Mouse (Mus musculus) forebrain, postnatal 0 days (tissue): ENCODE measurements around the gene Sema3a. TPM values are rescaled to one million over a fixed set of nuclear protein-coding genes. Genes with fewer than 3 reads are reported as not detected.

Experiments used
- ATAC-seq: fragments of 200-750 bp; cut with Nextera tagmentation; 2 replicates; pipeline ENCODE4 v1.8.0; 2017; ENCODE audit warnings: mild to moderate bottlenecking, moderate library complexity
- DNase-seq: peaks from one replicate; pipeline ENCODE4 v3.0.0-alpha.2; 2015
- H3K27ac ChIP-seq: fragments of 300-500 bp; sonication (generic); 2 replicates; pipeline ENCODE4 v1.5.1; 2014; ENCODE audit warnings: low read depth, mild to moderate bottlenecking, antibody characterized with exemption, low read length, moderate library complexity, mixed read lengths
- H3K27me3 ChIP-seq: fragments of 300-500 bp; sonication (generic); 2 replicates; pipeline ENCODE4 v1.6.1; 2014; ENCODE audit warnings: mild to moderate bottlenecking, low read length, mixed read lengths; ENCODE audit not compliant: insufficient read depth
- H3K36me3 ChIP-seq: fragments of 300-500 bp; sonication (generic); 2 replicates; pipeline ENCODE4 v1.6.1; 2014; ENCODE audit warnings: mild to moderate bottlenecking, moderate library complexity; ENCODE audit not compliant: insufficient read depth
- H3K4me1 ChIP-seq: fragments of 300-500 bp; sonication (generic); 2 replicates; pipeline ENCODE4 v1.6.1; 2014; ENCODE audit warnings: antibody characterized with exemption; ENCODE audit not compliant: insufficient read depth
- H3K4me2 ChIP-seq: fragments of 300-500 bp; sonication (generic); 2 replicates; pipeline ENCODE4 v1.6.1; 2014; ENCODE audit warnings: low read depth, mild to moderate bottlenecking, moderate library complexity
- H3K4me3 ChIP-seq: fragments of 300-500 bp; sonication (generic); 2 replicates; pipeline ENCODE4 v1.5.1; 2014; ENCODE audit warnings: low read depth, low read length, mixed read lengths
- H3K9ac ChIP-seq: fragments of 300-500 bp; sonication (generic); 2 replicates; pipeline ENCODE4 v1.6.1; 2014; ENCODE audit warnings: mild to moderate bottlenecking
- H3K9me3 ChIP-seq: fragments of 300-500 bp; sonication (generic); 2 replicates; pipeline ENCODE4 v1.6.1; 2016; ENCODE audit warnings: low read length
- CTCF ChIP-seq: sonication (generic); IDR thresholded peaks from 2 replicates; pipeline ENCODE4 v1.5.1; 2016; ENCODE audit warnings: antibody characterized with exemption, control low read depth, low read depth
- WGBS: fragments of 180-500 bp; shearing (Covaris S2); extraction: QIAGEN DNeasy Blood & Tissue Kit; methylation state at CpG from one replicate; pipeline ENCODE4 v1.1.7; 2014; 5-methylcytosine and 5-hydroxymethylcytosine counted together
- polyA plus RNA-seq: library from polyadenylated mRNA; unstranded; fragments of >200 nt; fragmentation: Nextera tagmentation; extraction: Ambion mirVana; gene quantifications from 2 replicates; pipeline ENCODE4 v1.2.1, GENCODE M21; 2015
- total RNA-seq: library from RNA; depleted of rRNA; stranded (reverse); fragments of >200 nt; gene quantifications from 2 replicates; pipeline ENCODE4 v1.2.3, GENCODE M21; 2014

The Sema3a gene
- total and polyA plus RNA-seq, 2 experiments from 2014 or later: 12.5 to 32.8 TPM

DNA sequence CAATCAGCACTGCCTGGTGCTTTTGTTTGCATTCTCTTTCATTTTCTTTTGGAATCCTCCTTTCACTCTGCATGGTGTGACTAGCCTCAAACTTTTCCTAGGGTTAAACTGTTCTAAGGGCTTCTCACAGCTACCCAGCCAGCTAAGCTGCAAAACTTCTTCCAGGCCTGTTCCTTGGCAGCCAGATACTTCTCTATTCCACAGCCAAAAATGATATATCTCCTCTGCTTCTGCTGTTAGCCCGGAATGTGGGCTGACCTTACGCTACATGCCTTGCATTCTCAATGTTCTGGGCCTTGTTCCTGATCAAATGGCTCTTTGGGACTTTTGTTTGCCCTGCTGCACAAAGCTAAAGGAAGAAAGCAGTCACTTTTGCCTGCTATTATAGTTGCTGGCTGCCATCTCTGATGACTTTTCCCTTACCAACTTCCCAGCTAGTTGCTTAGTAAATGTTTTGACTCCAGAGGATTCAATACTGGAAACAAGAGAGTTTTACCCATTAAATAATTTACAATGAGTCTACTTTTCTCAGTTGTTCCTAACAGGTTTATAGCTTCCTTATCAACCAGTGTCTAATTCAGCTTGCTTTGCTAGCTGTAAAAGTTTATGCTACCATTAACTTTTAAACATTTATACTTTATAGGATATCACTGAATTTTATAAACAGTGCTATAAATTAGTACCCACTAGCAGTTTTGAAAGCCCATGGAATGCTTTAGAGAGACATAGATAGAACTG lies 422.4 kb downstream of the Sema3a start:
- Histone ChIP-seq H3K27ac (no peak overlapping the region), H3K27me3 (no peaks in the 10 kb centered on the region), H3K4me1 (no peaks in the 10 kb centered on the region), H3K9ac (no peak overlapping the region), H3K36me3 (no peaks in the 10 kb centered on the region), H3K4me2 (no peak overlapping the region), H3K9me3 (no peaks in the 10 kb centered on the region), H3K4me3 (no peak overlapping the region)
- no peak for TF ChIP-seq CTCF
- no peak for DNase-seq
- ATAC-seq: no peak
- WGBS: 19% methylated on average over 2 of the region's 2 CpGs

DNA sequence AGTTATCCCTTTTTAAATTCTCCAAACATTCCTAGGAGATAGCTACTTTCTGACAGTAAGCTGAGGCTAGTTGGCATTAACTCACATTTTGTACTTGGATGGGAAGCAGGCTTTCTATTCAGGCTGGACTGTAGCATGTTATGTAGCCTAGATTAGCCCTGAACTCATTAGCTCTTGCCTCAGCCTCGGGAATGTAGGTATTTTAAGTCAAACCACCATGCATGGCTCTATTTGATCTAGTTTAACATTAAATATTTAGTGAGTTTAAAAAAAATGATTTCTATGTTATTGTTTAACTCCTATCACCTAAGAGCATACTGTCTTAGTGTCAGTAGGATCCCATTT lies 423.0 kb downstream of the Sema3a start:
- TF ChIP-seq CTCF: no peak
- Histone ChIP-seq H3K4me1 (no peaks in the 10 kb centered on the region), H3K4me3 (no peak overlapping the region), H3K27me3 (no peaks in the 10 kb centered on the region), H3K9ac (no peak overlapping the region), H3K27ac (no peak overlapping the region), H3K4me2 (no peak overlapping the region), H3K36me3 (no peaks in the 10 kb centered on the region), H3K9me3 (no peaks in the 10 kb centered on the region)
- DNase-seq (no peak), ATAC-seq (no peak)
- 31% methylated on average over 1 of the region's 1 CpGs for whole genome bisulfite sequencing

DNA sequence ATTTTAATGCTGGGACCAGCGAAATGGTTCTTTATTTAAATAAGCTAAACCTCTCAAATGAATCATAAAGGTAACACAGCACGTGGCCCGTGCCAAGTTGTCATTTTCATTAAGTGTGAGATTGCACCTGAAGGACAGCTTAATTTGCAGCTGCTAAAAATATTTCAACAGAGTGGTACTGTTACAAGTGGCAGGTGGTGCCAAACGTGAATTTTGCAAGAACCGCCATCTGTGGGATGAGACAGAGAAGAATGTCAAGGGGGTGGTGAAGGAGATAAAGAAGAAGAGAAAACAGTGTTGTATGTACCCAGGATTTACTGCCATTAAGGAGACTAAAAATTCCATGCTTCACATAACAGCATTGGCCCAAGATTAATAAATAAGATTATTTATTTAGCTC lies 423.9 kb downstream of the Sema3a start:
- Histone ChIP-seq H3K27me3 (no peaks in the 10 kb centered on the region), H3K4me1 (no peaks in the 10 kb centered on the region), H3K9me3 (no peaks in the 10 kb centered on the region), H3K27ac (no peak overlapping the region), H3K9ac (no peak overlapping the region), H3K4me3 (no peak overlapping the region), H3K4me2 (no peak overlapping the region), H3K36me3 (no peaks in the 10 kb centered on the region)
- WGBS: 68% methylated on average over 5 of the region's 5 CpGs
- ATAC-seq: no peak
- no peak for DNase-seq
- no peak for TF ChIP-seq CTCF

DNA sequence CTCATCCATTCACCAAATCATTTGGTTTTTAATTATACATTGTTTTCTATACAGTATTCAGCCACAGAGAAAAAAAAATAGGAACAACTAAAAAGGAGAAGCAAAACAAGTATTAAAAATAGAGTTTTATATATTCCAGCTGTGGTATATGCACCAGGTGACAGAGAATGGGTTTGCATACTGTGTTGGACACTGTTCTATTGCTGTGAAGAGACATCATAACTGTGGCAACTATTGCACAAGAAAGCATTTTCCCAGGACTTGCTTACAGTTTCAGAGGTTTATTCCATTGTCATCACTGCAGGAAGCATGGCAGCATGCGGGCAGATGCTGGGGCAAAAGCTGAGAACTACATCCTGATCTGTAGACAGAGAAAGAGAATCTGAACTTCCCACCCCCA lies 425.7 kb downstream of the Sema3a start:
- H3K4me3 ChIP-seq: no peak overlapping the region
- ATAC-seq (no peak), DNase-seq (no peak)
- H3K36me3 ChIP-seq: no peaks in the 10 kb centered on the region
- H3K4me2 ChIP-seq: no peak overlapping the region
- no peak for TF ChIP-seq CTCF
- no peaks in the 10 kb centered on the region for H3K4me1 ChIP-seq
- no peak overlapping the region for H3K27ac ChIP-seq
- H3K9ac ChIP-seq: no peak overlapping the region
- H3K27me3 ChIP-seq: no peaks in the 10 kb centered on the region
- WGBS: 77% methylated on average over 1 of the region's 1 CpGs
- no peaks in the 10 kb centered on the region for H3K9me3 ChIP-seq

DNA sequence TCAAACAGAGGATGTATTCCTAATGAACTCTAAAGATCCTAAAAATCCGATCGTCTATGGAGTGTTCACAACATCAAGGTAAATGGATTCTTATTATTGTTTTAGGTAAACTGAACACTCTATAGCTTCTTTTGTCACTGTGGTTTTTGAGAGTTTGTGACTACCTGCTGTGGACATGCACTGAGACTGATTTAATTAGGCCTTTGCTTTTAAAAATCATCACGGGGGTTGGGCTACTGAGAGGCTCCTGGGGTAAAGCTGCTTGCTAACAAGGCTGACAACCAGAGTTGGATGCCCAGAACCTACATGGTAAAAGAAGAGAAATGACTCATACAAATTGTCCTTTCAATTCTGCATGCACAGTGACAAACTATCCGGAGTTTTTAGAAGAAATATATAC lies 432.0 kb downstream of the Sema3a start:
- DNase-seq (no peak), ATAC-seq (no peak)
- TF ChIP-seq CTCF: no peak
- Histone ChIP-seq H3K27me3 (no peaks in the 10 kb centered on the region), H3K4me1 (no peaks in the 10 kb centered on the region), H3K36me3 (no peaks in the 10 kb centered on the region), H3K4me2 (no peak overlapping the region), H3K9me3 (no peaks in the 10 kb centered on the region), H3K4me3 (no peak overlapping the region), H3K27ac (no peak overlapping the region), H3K9ac (no peak overlapping the region)
- 20% methylated on average over 4 of the region's 4 CpGs for WGBS

DNA sequence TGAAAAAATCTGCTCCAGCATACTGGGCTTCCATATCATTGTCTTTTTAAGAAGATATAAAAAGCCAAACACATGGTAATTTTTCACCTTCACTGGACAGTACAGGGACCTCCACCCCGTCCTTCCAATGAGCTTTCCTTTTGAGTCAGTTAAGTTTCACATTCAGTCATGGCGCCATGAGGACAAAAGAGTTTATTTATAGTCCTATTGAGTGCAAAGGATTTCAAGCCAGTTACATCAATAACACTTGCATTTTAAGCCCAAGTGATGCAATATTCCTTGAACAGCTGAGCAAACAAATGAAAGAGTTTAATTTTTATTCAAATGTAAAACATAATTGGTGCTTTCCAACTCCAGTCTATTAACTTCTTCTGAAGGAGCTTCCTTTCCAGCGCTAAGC lies 448.7 kb downstream of the Sema3a start:
- Histone ChIP-seq H3K4me2 (no peak overlapping the region), H3K4me3 (no peak overlapping the region), H3K27me3 (no peaks in the 10 kb centered on the region), H3K9me3 (no peaks in the 10 kb centered on the region), H3K4me1 (no peaks in the 10 kb centered on the region), H3K36me3 (peaks cover 4% of the 10 kb centered on the region; the same call in 1 of the 2 replicates), H3K27ac (no peak overlapping the region), H3K9ac (no peak overlapping the region)
- TF ChIP-seq CTCF: no peak
- 51% methylated on average over 3 of the region's 3 CpGs for whole genome bisulfite sequencing
- DNase-seq (no peak), ATAC-seq (peak; percentile 34; the same call in 1 of the 2 replicates)

DNA sequence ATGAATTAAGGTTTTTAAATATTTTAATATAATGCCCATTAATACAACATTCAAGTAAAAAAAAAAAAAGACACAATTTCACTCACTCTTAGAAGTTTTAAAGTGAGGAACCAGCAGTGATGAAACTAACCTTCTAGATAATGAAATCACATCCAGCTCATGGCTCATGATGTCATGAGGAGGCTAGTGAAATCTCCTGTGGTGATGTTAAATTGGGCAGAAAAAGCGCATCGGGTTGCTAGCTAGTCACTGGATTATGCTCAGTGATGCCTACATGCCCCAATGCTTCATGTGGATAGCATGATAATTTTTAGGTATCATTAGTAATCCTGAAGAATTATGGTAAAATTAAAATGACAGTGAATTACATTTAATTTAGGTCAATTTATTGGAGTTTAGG lies 453.9 kb downstream of the Sema3a start:
- Histone ChIP-seq H3K4me3 (no peak overlapping the region), H3K4me1 (no peaks in the 10 kb centered on the region), H3K36me3 (no peaks in the 10 kb centered on the region), H3K27me3 (no peaks in the 10 kb centered on the region), H3K4me2 (no peak overlapping the region), H3K9ac (no peak overlapping the region), H3K9me3 (no peaks in the 10 kb centered on the region), H3K27ac (no peak overlapping the region)
- TF ChIP-seq CTCF: no peak
- no peak for DNase-seq
- ATAC-seq: no peak
- 36% methylated on average over 2 of the region's 2 CpGs for WGBS
